Mouse (Mus musculus) kidney, adult 2 months (tissue): ENCODE data around the gene Cxcl14.

Source experiments
- CTCF ChIP-seq: fragments of 200-500 bp; conservative IDR thresholded peaks from 2 replicates; pipeline ENCODE4 v1.5.1; 2011; ENCODE audit warnings: low read depth, mild to moderate bottlenecking, control low read depth, low read length, moderate library complexity, mixed read lengths; ENCODE audit not compliant: insufficient read depth, insufficient read length
- POLR2A ChIP-seq: fragments of 200-500 bp; IDR thresholded peaks from one replicate; pipeline ENCODE4 v1.6.1; 2011; ENCODE audit warnings: low read depth, low read length, control low read depth

GRCm38 (mm10) chr13:56321635-56322034 lies 25.3 kb upstream of the Cxcl14 start:
- TF ChIP-seq CTCF (no peak), POLR2A (no peak)
